Mouse (Mus musculus) midbrain, embryonic 10.5 days (tissue): ENCODE results near the gene Relt. TPM values are rescaled to one million over a fixed set of nuclear protein-coding genes. Genes with fewer than 3 reads are reported as not detected.

Experiments
- DNase-seq: peaks from one replicate; pipeline ENCODE4 v3.0.0-alpha.2; 2017; ENCODE audit warnings: low spot score
- H3K27ac ChIP-seq: fragments of 300-500 bp; sonication (generic); replicated peaks from 2 replicates; pipeline ENCODE4 v1.5.1; 2016; ENCODE audit warnings: mild to moderate bottlenecking
- H3K27me3 ChIP-seq: fragments of 300-500 bp; sonication (generic); 2 replicates; pipeline ENCODE4 v1.6.1; 2016; ENCODE audit warnings: low read depth, mild to moderate bottlenecking; ENCODE audit not compliant: poor library complexity, severe bottlenecking
- H3K36me3 ChIP-seq: fragments of 300-500 bp; sonication (generic); 2 replicates; pipeline ENCODE4 v1.6.1; 2016; ENCODE audit warnings: mild to moderate bottlenecking, moderate library complexity
- H3K4me1 ChIP-seq: fragments of 300-500 bp; sonication (generic); 2 replicates; pipeline ENCODE4 v1.6.1; 2016
- H3K4me3 ChIP-seq: fragments of 300-500 bp; sonication (generic); 2 replicates; pipeline ENCODE4 v1.5.1; 2016; ENCODE audit warnings: mild to moderate bottlenecking, moderate library complexity
- H3K9me3 ChIP-seq: fragments of 300-500 bp; sonication (generic); replicated peaks from 2 replicates; pipeline ENCODE4 v1.6.1; 2016; ENCODE audit warnings: mild to moderate bottlenecking
- WGBS: fragments of 180-500 bp; shearing (Covaris S2); methylation state at CpG from one replicate; pipeline ENCODE4 v1.1.7; 2016; 5-methylcytosine and 5-hydroxymethylcytosine counted together
- polyA plus RNA-seq: library from polyadenylated mRNA; unstranded; fragments of >200 nt; fragmentation: Nextera tagmentation; extraction: Ambion mirVana; gene quantifications from 2 replicates; pipeline ENCODE4 v1.2.1, GENCODE M21; 2016

Gene Relt
- polyA plus RNA-seq, result 4.3 and 5.2 TPM in 2 replicates

DNA sequence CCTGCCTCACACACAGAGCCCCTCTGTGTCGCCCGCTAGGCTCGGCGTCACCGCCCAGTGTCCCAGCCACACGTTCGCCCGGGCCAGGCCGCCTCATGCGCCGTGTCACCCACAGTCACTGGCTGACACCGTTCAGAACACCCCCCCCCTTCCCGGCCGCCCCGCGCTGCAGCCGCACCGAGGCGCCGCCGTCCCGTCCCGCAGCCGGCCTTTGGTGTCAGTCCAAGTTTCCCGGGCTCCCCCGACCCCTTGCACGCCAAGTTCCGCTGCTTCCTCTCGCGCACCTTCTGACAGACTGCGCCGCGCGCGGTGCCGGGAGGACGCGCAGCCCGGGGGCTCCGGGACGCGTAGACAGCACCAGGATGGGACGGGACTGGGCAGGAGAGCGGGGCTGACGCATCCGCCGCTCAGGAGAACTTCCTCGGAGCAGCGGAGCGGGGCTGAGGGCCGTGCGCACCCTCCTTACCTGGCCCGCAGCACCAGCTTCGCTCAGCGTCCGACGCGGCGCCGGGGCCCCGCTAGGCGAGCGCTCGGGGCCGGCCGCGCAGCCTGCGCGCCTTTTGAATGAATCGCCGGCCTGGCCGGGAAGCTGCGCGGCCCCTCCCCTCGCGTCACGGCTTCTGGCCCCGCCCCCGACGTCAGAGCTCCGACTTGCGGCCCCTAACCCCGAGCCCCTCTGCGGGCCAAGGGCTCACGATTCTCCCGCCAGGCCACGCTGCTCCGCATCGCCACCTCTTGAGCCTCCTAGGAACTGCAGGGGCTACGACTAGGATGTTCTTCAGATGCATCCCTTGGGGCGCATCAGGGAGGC lies at the start of gene Relt:
Relt (minus strand) TSS at position 619 of the 811 bp plus-strand sequence.
- Histone ChIP-seq H3K36me3 (no peaks in the 10 kb centered on the region), H3K4me1 (peaks cover 31% of the 10 kb centered on the region), H3K9me3 (no peaks in the 10 kb centered on the region), H3K4me3 (peak within 1 kb of the TSS; percentile 87), H3K27ac (peak within 1 kb of the TSS; percentile 90), H3K27me3 (no peaks in the 10 kb centered on the region)
- under 1% methylated on average over 91 of the region's 91 CpGs for WGBS
- DNase-seq, result peak; percentile 98

DNA sequence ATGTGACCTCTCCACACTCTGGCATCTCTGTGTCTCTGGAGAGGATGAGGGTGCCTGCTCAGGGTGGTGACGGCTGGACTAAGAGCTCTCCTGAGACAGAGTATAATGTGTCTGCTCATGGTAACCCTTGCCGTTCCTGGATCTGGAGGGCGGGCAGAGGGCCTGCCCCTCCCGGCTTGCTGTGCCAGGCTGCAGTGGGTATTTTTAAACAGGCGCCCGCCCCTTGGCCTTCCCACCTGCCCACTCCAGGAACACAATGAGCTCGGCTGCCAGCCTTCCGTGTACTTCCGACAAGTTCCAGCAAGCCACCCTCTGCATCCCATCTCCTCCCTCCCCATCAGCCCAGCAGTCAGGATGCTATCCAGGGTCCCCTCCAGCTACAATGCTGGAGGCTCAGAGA lies 48.5 kb upstream of the Relt start:
- peak overlapping the region; percentile 88 for H3K27ac ChIP-seq
- H3K27me3 ChIP-seq, result no peaks in the 10 kb centered on the region
- peak overlapping the region; percentile 38; the same call in 1 of the 2 replicates for H3K4me3 ChIP-seq
- WGBS, result 58% methylated on average over 9 of the region's 9 CpGs
- DNase-seq, result no peak
- H3K36me3 ChIP-seq, result peaks cover 55% of the 10 kb centered on the region
- no peaks in the 10 kb centered on the region for H3K9me3 ChIP-seq
- peaks cover 76% of the 10 kb centered on the region for H3K4me1 ChIP-seq

DNA sequence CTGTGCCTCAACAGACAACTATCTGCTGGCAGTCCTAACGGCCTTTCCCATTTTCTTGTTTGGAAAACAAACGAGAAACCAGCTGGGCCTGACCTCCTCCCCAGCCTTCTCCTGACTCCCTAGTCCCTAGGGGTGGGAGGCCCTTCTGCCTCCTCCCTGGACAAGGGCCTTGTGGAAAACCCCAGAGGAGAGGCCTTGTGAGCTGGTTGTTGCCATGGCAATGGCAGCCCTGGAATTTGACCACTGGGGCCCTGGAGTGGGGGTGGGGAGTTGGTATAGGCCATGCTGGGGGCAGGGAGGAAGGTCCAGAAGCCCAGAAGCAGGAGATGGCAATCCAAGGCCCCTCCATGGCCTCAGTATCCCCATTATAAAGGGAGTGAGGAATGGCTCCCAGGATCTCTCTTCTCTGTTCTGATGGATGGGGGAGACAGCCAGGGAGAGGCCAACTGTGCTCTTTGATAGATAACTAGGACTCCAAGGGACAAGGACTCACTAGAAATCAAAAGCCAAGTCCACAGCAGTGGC lies 48.1 kb upstream of the Relt start:
- Histone ChIP-seq H3K4me3 (peak overlapping the region; percentile 38), H3K27me3 (no peaks in the 10 kb centered on the region), H3K36me3 (peaks cover 50% of the 10 kb centered on the region), H3K4me1 (peaks cover 74% of the 10 kb centered on the region), H3K9me3 (no peaks in the 10 kb centered on the region), H3K27ac (peak overlapping the region; percentile 88)
- peak; percentile 88 for DNase-seq
- 0% methylated on average over 2 of the region's 2 CpGs for WGBS

DNA sequence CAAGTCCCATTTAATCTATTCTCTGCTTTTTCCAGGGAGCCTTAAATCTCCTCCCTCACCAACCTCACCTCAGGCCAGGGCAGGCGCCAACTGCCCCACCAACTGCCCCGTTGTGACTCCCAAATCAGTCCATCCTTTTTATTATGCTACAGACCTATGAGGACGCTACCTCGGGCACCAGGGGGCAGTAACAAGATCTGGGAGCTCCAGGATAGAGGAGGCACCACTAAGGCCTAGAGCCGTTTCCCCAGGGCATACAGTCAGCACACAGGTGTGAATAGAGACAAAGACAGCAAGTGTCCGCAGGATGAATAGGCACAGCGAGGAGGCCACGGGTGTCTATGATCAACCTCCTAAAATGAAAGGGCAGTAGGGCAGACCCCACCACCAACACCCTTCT lies 45.3 kb upstream of the Relt start:
- H3K4me3 ChIP-seq, result no peak overlapping the region
- H3K27me3 ChIP-seq, result no peaks in the 10 kb centered on the region
- peak overlapping the region; percentile 88 for H3K27ac ChIP-seq
- H3K4me1 ChIP-seq, result peaks cover 61% of the 10 kb centered on the region
- peaks cover 37% of the 10 kb centered on the region for H3K36me3 ChIP-seq
- WGBS, result 57% methylated on average over 8 of the region's 8 CpGs
- no peaks in the 10 kb centered on the region for H3K9me3 ChIP-seq
- DNase-seq, result no peak

DNA sequence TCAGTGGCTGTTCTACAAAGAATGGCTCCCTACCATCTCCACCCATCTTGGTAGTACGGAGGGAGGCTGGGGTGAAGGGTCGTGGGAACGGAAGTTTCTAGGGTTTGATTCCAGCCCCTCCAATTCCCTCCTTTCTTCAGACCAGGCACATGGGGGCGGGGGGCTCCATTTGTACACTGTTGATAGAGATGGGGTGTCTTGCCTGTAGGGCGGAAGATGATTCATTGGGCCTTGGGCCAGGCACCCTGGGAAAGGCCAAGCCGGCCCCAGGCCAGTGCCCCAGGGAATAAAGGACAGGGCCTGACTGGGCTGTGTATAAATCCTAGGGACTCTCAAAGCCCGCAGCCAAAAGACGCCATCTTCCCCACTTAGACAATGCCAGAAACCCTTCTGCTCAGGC lies 44.8 kb upstream of the Relt start:
- H3K36me3 ChIP-seq, result peaks cover 32% of the 10 kb centered on the region
- H3K27ac ChIP-seq, result peak overlapping the region; percentile 88
- no peaks in the 10 kb centered on the region for H3K9me3 ChIP-seq
- H3K27me3 ChIP-seq, result no peaks in the 10 kb centered on the region
- H3K4me3 ChIP-seq, result no peak overlapping the region
- H3K4me1 ChIP-seq, result peaks cover 56% of the 10 kb centered on the region
- DNase-seq, result no peak
- WGBS, result 83% methylated on average over 8 of the region's 8 CpGs

DNA sequence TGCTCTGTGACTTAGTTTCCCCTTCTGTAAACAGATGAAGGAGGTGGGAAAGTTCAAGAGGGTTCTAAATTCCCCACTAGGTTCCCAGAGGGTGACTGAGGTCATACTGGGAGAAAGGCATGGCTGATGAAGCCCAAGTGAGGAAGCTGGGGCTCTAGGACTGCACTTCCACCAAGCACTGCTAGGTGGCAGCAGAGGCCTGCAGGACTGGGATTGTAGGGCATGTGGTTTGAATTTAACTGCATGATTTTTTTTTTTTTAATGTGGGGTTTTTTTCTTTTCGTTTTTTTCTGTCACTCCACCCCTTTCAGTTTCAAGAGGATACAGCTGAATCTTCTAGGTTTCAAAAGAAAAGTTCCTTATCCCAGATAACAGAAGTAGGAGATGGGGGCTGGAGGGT lies 44.0 kb upstream of the Relt start:
- Histone ChIP-seq H3K9me3 (no peaks in the 10 kb centered on the region), H3K4me3 (no peak overlapping the region), H3K36me3 (peaks cover 31% of the 10 kb centered on the region), H3K27ac (peak overlapping the region; percentile 88), H3K27me3 (no peaks in the 10 kb centered on the region), H3K4me1 (peaks cover 48% of the 10 kb centered on the region)
- peak; percentile 75 for DNase-seq
- WGBS, result 6% methylated on average over 1 of the region's 1 CpGs

DNA sequence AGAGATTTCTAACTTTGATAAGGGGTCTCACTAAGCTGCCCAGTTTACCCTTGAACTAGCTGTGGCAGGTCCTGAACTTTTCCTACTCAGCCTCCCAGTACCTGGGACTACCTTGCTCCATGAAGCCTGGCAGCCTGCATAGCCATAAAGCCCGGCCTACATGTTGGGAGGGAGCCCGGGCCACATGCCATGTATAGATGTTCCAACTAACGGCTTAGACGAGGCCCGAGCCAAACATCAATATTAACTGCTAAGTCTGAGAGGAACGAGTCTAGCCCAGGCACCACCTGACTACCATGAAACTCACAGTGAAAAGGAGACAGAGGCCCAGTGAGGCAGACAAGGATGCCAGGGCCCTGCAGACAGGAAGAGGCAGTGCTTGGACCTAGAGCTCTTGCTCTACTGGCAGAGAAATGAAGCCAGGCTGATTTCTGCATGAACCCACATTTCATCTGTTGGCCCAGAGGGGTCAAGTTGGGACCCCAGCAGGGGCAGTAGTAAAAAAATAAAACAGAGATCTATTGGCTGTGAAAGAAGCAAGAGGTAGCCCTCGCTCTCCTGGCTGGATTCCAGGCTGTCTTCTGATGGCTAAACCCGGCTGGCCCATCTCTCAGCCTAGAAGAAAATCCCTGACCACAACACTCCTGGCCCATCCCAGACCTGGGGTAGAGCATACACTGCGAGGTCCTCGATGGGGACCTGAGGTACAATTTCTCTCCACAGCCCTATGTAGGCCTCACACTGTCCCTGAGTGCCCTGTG lies 43.0 kb upstream of the Relt start:
- no peak for DNase-seq
- no peak overlapping the region for H3K4me3 ChIP-seq
- no peaks in the 10 kb centered on the region for H3K9me3 ChIP-seq
- H3K27ac ChIP-seq, result no peak overlapping the region
- 93% methylated on average over 10 of the region's 10 CpGs for WGBS
- no peaks in the 10 kb centered on the region for H3K27me3 ChIP-seq
- peaks cover 37% of the 10 kb centered on the region for H3K4me1 ChIP-seq
- peaks cover 38% of the 10 kb centered on the region for H3K36me3 ChIP-seq

DNA sequence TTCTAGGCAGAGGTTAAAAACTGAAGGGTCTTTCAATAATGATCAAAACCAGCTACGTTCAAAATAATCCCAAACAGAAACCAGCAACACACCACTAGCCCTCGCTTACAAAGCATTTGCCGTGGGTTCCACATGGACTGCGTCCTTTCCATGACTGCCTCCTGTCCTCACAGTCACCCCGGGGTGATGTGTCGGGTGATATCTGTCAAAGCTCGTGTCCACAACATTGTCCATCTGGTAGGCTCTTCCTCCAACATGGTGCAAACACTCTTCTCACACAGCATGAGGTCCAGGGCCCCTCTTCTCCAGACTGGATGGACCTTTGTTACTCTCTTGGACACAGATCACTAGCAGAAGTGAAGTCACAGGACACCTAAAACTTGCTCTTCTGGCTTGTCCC lies 41.8 kb upstream of the Relt start:
- no peaks in the 10 kb centered on the region for H3K27me3 ChIP-seq
- DNase-seq, result no peak
- no peaks in the 10 kb centered on the region for H3K9me3 ChIP-seq
- peaks cover 35% of the 10 kb centered on the region for H3K36me3 ChIP-seq
- peaks cover 26% of the 10 kb centered on the region for H3K4me1 ChIP-seq
- H3K4me3 ChIP-seq, result no peak overlapping the region
- H3K27ac ChIP-seq, result no peak overlapping the region
- WGBS, result 95% methylated on average over 7 of the region's 7 CpGs

DNA sequence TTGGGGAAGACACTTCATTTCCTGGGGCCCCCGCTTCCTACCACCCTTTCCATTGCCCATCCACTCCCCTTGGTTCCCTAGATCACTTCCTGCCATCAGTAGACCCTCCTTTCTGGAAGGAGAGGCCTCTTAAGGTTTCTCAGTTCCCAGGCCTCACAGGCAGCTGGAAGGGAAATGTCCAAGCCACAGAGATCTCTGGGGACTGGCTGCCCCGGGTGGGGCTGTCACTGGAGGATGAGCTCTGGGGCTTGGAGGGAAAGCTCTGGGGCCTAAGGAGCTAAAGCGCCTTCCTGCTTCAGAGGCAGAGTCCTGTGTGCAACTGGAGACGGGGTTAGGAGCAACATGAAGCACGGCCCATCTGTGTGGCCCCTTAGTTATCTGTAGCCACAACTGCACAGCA lies 41.4 kb upstream of the Relt start:
- Histone ChIP-seq H3K9me3 (no peaks in the 10 kb centered on the region), H3K27ac (0 out of 2 replicates have a peak overlapping the region, but pooled peaks have one; percentile 42), H3K4me3 (no peak overlapping the region), H3K4me1 (peaks cover 22% of the 10 kb centered on the region), H3K36me3 (peaks cover 34% of the 10 kb centered on the region), H3K27me3 (no peaks in the 10 kb centered on the region)
- 95% methylated on average over 5 of the region's 5 CpGs for WGBS
- no peak for DNase-seq

DNA sequence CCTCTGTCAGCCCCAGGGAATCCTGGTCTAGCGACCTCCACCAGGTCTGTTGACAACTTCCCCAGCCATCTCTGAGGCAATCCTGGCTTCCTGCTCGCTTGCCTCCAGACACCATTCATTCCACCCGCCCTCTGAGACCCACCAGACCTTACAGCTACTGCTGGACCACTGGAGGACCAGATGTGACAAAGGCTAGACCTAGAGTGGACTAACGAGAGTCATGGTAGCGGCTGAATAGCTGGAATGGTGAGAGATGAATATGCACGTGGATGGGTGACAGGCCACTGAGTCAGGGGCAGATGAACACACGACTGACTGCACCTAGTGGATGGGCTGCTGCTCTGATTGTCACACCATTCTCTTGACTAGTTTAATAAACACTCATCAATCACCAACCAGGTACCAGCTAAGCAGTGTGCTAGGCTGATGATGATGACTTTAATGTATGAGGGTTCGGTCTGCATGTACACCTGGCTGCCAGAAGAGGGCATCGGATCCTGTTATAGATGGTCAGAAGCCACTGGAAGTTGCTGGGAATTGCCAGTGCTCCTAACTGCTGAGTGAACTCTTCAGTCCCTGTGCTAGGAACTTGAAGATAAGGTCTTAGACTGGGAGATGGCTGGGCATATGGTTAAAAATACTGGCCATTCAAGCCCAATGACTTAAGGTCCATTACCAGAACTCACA lies 39.3 kb upstream of the Relt start:
- H3K36me3 ChIP-seq, result peaks cover 33% of the 10 kb centered on the region
- DNase-seq, result no peak
- no peaks in the 10 kb centered on the region for H3K27me3 ChIP-seq
- no peak overlapping the region for H3K27ac ChIP-seq
- no peak overlapping the region for H3K4me3 ChIP-seq
- H3K9me3 ChIP-seq, result no peaks in the 10 kb centered on the region
- peaks cover 3% of the 10 kb centered on the region for H3K4me1 ChIP-seq
- 83% methylated on average over 9 of the region's 9 CpGs for WGBS

DNA sequence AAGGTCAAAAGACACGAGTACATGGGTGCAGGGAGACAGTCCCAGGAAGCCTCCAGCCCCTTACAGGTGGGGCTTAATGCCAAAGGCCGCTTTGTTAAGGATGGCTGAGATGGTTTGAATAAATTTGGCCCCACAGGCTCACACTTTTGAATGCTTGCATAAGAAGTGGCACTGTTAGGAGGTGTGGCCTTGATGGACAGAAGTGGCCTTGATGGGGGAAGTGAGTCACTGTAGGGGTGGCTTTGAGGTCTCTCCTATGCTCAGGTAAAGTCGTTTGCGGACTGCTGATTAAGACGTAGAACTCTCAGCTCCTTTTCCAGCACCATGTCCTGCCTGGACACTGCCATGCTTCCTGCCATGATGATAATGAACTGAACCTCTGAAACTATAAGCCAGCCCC lies 34.6 kb upstream of the Relt start:
- H3K4me1 ChIP-seq, result peaks cover 28% of the 10 kb centered on the region
- no peak overlapping the region for H3K27ac ChIP-seq
- DNase-seq, result no peak
- H3K9me3 ChIP-seq, result no peaks in the 10 kb centered on the region
- no peak overlapping the region for H3K4me3 ChIP-seq
- H3K27me3 ChIP-seq, result peaks cover 3% of the 10 kb centered on the region; the same call in 1 of the 2 replicates
- peaks cover 24% of the 10 kb centered on the region for H3K36me3 ChIP-seq
- WGBS, result 81% methylated on average over 5 of the region's 5 CpGs

DNA sequence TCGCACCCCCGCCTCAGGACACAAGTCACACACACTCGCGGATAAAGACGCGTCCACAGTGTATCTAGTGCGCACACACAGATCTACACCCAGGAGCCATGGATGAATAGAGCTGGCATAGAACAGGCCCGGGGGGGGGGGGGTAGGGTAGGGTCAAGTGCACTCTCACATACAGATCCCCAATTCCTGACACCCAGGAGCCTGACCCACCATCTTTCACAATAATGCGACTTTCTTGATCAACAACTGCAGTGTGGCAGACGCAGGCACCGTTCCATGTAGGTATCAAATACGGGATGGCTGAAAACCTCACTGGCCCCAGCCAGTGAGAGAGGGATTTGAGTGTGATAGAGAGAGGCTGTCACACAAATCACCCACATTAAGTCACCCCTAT lies 31.6 kb upstream of the Relt start:
- H3K4me3 ChIP-seq, result peak overlapping the region; percentile 70
- WGBS, result 4% methylated on average over 12 of the region's 12 CpGs

More for the DNA sequence above, 31.6 kb upstream of the Relt start:
- Histone ChIP-seq H3K36me3 (peaks cover 20% of the 10 kb centered on the region), H3K4me1 (peaks cover 30% of the 10 kb centered on the region), H3K27ac (peak overlapping the region; percentile 80), H3K27me3 (peaks cover 3% of the 10 kb centered on the region; the same call in 1 of the 2 replicates), H3K9me3 (no peaks in the 10 kb centered on the region)
- DNase-seq, result no peak
